35 mouse cellular contexts compared by ENCODE assay signal in genomic region chr8:128612607-128613006, GRCm38 (mm10).
"Had no signal": no experiment of that assay in that cellular context is flagged by ENCODE, and none has a peak within 500 bp of the region (broad histone marks: within the 10 kb centered on the region; RNA-seq: fewer than 3 reads in every experiment).

No protein-coding gene starts in this region.

- H3K9ac ChIP-seq: heart, embryonic 12.5 days; heart, embryonic 13.5 days; heart, embryonic 15.5 days; hindbrain, embryonic 12.5 days; hindbrain, embryonic 13.5 days; hindbrain, embryonic 14.5 days; hindbrain, embryonic 15.5 days; intestine, embryonic 15.5 days; kidney, embryonic 15.5 days had no signal

- H3K36me3 ChIP-seq: heart, embryonic 10.5 days; heart, embryonic 12.5 days; heart, embryonic 13.5 days; heart, embryonic 15.5 days; hindbrain, embryonic 10.5 days; hindbrain, embryonic 12.5 days; hindbrain, embryonic 13.5 days; hindbrain, embryonic 15.5 days; intestine, embryonic 15.5 days; kidney, embryonic 15.5 days had no signal

- H3K4me2 ChIP-seq: heart, embryonic 11.5 days; heart, embryonic 12.5 days; heart, embryonic 13.5 days; heart, embryonic 15.5 days; hindbrain, embryonic 12.5 days; hindbrain, embryonic 13.5 days; hindbrain, embryonic 14.5 days; hindbrain, embryonic 15.5 days; intestine, embryonic 15.5 days; kidney, embryonic 15.5 days had no signal

- H3K9me3 ChIP-seq: heart, embryonic 10.5 days; heart, embryonic 12.5 days; heart, embryonic 13.5 days; heart, embryonic 15.5 days; hindbrain, embryonic 10.5 days; hindbrain, embryonic 12.5 days; hindbrain, embryonic 13.5 days; hindbrain, embryonic 15.5 days; intestine, embryonic 15.5 days; kidney, embryonic 15.5 days had no signal

- H3K4me1 ChIP-seq: heart, embryonic 10.5 days; heart, embryonic 15.5 days; hindbrain, embryonic 10.5 days; hindbrain, embryonic 12.5 days; hindbrain, embryonic 13.5 days; hindbrain, embryonic 15.5 days; intestine, embryonic 15.5 days had no signal

- H3K27ac ChIP-seq: heart, embryonic 10.5 days; heart, embryonic 13.5 days; heart, embryonic 15.5 days; hindbrain, embryonic 10.5 days; hindbrain, embryonic 12.5 days; hindbrain, embryonic 13.5 days; hindbrain, embryonic 14.5 days; hindbrain, embryonic 15.5 days; hindbrain, postnatal 0 days; intestine, embryonic 15.5 days; kidney, embryonic 15.5 days; kidney, postnatal 0 days; layer of hippocampus, adult 2 months had no signal

- H3K27me3 ChIP-seq: heart, embryonic 12.5 days; heart, embryonic 13.5 days; heart, embryonic 15.5 days; hindbrain, embryonic 12.5 days; hindbrain, embryonic 13.5 days; hindbrain, embryonic 15.5 days; intestine, embryonic 15.5 days; kidney, embryonic 15.5 days had no signal

- H3K4me3 ChIP-seq: heart, embryonic 10.5 days; heart, embryonic 12.5 days; heart, embryonic 13.5 days; heart, embryonic 15.5 days; hindbrain, embryonic 10.5 days; hindbrain, embryonic 12.5 days; hindbrain, embryonic 13.5 days; hindbrain, embryonic 15.5 days; intestine, embryonic 15.5 days; kidney, embryonic 15.5 days; layer of hippocampus, adult 2 months had no signal

- DNase-seq: heart, postnatal 10 days; heart, postnatal 14 days; heart, postnatal 36 days; heart, postnatal 4 days; kidney, adult 11 months; kidney, adult 18-20 months; kidney, adult 2 months; kidney, adult 8-10 months; kidney, adult 9 months; kidney, postnatal 10 days; kidney, postnatal 14 days; kidney, postnatal 25 days; kidney, postnatal 36 days; kidney, postnatal 4 days; layer of hippocampus, adult 9-11 months; layer of hippocampus, postnatal 36 days had no signal

- ATAC-seq: hindbrain, embryonic 16.5 days; hindbrain, postnatal 0 days; inflammation-experienced regulatory T-cells, adult 6 months; intestine, embryonic 15.5 days; intestine, embryonic 16.5 days; intestine, postnatal 0 days had no signal
